Mouse (Mus musculus): Measurements from ENCODE around the gene Abcc4.

DNA sequence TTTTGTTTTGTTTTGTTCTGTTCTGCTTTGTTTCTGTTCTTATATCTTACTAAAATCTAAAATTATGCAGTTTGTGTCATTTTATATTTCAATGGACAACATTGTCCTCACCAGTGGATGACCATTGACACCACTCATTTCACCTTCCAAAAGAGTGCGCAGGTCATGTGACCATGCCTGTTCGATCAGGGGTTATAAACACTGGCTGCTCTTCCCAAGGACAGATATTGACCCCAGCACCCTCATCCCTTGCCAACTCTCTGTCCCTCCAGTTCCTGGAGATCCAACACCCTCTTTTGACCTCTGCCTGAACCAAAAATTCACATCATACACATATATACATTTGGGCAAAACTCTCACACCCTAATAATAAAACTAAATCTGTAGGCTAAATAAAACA is 8.3 kb upstream of the Abcc4 start:
- TF ChIP-seq CTCF (IDR thresholded peaks at IDR 0.05; ENCODE audit: insufficient read depth, low read length) (no peak), POLR2A (IDR thresholded peaks at IDR 0.05; ENCODE audit: borderline replicate concordance, extremely low read depth, low read depth, low read length) (no peak)

Data from lung, adult 2 months (tissue).